Mouse (Mus musculus): ENCODE results near the gene Zfp869. TPM values are rescaled to one million over a fixed set of nuclear protein-coding genes. Genes with fewer than 3 reads are reported as not detected.

Gene Zfp869
- 65.9 TPM for polyA plus RNA-seq (2017; shearing (Covaris generic))

DNA sequence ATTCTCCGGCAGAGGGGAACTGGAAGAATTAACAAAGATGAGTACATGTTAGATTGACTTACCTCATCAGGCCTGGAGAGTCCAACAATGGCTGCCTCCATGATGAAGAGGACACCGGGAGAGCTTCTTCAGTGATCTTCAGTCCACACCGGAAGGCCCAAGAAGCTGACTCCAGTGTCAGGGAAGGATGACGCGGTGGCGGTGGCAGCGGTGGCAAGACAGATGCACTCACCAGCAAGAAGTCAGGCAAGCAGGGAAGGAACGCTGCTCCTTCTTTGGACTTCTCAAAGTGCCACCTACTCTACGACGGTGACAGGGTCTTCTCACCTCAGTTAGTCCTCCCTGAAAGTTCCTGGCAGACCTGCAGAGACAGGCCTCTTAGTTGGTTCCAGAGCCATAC is at the start of gene Zfp869:
TSS of gene Zfp869 (minus strand) at position 101 of the 400 bp plus-strand sequence.

GRCm38 (mm10) chr8:69749544-69750454 is 39.3 kb upstream of the Zfp869 start, which contains the start of gene Zfp963:
TSS of gene Zfp963 (minus strand) at chr8:69749970.

Other genes with a start within 250 kb of the Zfp869 start
- gene Gm7697, start 187.7 kb downstream of the Zfp869 start, polyA plus RNA-seq (2017; shearing (Covaris generic)), result not detected
- 28.5 TPM for gene Zfp868, start 85.2 kb downstream of the Zfp869 start, polyA plus RNA-seq (2017; shearing (Covaris generic))
- 0.77 TPM for gene Zfp964, start 56.2 kb downstream of the Zfp869 start, polyA plus RNA-seq (2017; shearing (Covaris generic))
- 8.4 TPM for gene Zfp963, start 39.2 kb upstream of the Zfp869 start, polyA plus RNA-seq (2017; shearing (Covaris generic))
- gene Gm20422, start 64.2 kb upstream of the Zfp869 start, polyA plus RNA-seq (2017; shearing (Covaris generic)), result not detected
- gene Atp13a1, start 80.4 kb upstream of the Zfp869 start, polyA plus RNA-seq (2017; shearing (Covaris generic)), result 112 TPM
- gene Zfp866, start 80.5 kb upstream of the Zfp869 start, polyA plus RNA-seq (2017; shearing (Covaris generic)), result 30.3 TPM
- 154 TPM for gene Gmip, start 98.0 kb upstream of the Zfp869 start, polyA plus RNA-seq (2017; shearing (Covaris generic))
- gene Lpar2, start 111.7 kb upstream of the Zfp869 start, polyA plus RNA-seq (2017; shearing (Covaris generic)), result 0.28 TPM
- gene Pbx4, start 121.8 kb upstream of the Zfp869 start, polyA plus RNA-seq (2017; shearing (Covaris generic)), result 19.4 TPM
- gene Cilp2, start 177.0 kb upstream of the Zfp869 start, polyA plus RNA-seq (2017; shearing (Covaris generic)), result 0.14 TPM
- gene Tssk6, start 191.5 kb upstream of the Zfp869 start, polyA plus RNA-seq (2017; shearing (Covaris generic)), result 4.1 TPM
- 163 TPM for gene Ndufa13, start 191.8 kb upstream of the Zfp869 start, polyA plus RNA-seq (2017; shearing (Covaris generic))
- 3.1 TPM for gene Yjefn3, start 192.0 kb upstream of the Zfp869 start, polyA plus RNA-seq (2017; shearing (Covaris generic))